Mouse (Mus musculus): ENCODE results near the gene Lrch1.

Gene Lrch1

DNA sequence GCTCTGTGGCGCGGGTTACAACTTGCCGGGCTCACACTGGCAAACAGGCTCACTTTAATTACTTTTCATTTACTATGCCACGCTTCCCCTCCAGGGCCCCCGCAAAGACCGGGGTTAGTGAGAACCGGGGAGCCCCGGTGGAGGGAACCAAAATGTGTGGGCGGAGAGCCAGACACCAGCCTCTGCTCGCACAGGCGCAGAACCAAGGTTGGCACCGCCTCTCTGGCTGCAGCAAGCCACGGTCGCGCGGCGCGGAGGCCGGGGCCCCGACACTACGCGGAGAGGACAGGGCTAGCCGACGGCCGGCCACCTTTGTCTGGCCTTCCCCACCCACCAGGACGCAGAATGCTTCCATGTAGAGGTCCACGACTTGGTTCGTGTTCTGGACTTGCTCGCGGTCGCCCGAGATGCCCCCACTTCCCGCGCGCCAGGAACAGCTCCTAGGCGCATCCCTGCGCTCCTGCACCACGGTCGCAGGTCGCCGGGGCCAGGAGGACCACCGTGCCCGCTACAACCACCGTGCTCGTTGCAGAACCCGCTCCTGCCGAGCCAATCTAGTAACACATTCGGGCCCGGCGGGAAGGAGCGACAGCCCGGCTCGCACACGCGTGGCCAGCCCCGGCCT lies 813 bp downstream of the Lrch1 start:
- in situ Hi-C loops (cut with MboI, MseI), result loop anchor here (5.0 to 10.0 kb wide), 2 partner anchors 35 to 102 kb away; no protein-coding TSS in a partner anchor

GRCm38 (mm10) chr14:74946321-74946750 lies 1.3 kb downstream of the Lrch1 start:
- in situ Hi-C loops (cut with MboI, MseI), result loop anchor here (5.0 to 10.0 kb wide), 2 partner anchors 36 to 102 kb away; no protein-coding TSS in a partner anchor

GRCm38 (mm10) chr14:74945266-74946215 lies 2.1 kb downstream of the Lrch1 start:
- in situ Hi-C loops (cut with MboI, MseI), result loop anchor here (5.0 to 10.0 kb wide), 2 partner anchors 37 to 101 kb away; no protein-coding TSS in a partner anchor

- in situ Hi-C loops (cut with MboI, MseI), result loop anchor here (10.0 kb wide), 1 partner anchor 99 kb away; no protein-coding TSS in a partner anchor
Measured at GRCm38 (mm10) chr14:74944128-74944755, 3.4 kb downstream of the Lrch1 start.

GRCm38 (mm10) chr14:74943581-74944117 lies 4.0 kb downstream of the Lrch1 start:
- in situ Hi-C loops (cut with MboI, MseI), result loop anchor here (10.0 kb wide), 1 partner anchor 99 kb away; no protein-coding TSS in a partner anchor

DNA sequence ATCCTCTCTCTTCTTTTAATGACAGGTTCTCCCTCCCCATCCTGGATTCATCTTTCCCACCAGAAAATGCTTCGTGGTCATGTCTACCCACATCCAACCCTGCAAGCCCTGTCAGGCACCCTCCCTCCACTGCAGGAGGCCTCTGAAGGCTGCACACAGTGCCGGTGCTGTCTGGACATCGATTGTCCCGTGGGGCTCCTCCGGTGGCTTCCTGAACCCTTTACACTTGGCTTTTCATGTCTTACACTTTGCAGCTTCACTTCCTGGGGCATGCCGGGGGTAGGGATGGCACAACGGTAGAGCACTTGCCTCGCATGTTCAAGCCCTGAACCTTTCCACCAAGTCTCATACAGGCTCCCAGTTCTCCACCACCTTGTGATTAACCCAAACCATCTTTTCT lies 4.7 kb downstream of the Lrch1 start:
- in situ Hi-C loops (cut with MboI, MseI), result loop anchor here (10.0 kb wide), 1 partner anchor 98 kb away; no protein-coding TSS in a partner anchor

DNA sequence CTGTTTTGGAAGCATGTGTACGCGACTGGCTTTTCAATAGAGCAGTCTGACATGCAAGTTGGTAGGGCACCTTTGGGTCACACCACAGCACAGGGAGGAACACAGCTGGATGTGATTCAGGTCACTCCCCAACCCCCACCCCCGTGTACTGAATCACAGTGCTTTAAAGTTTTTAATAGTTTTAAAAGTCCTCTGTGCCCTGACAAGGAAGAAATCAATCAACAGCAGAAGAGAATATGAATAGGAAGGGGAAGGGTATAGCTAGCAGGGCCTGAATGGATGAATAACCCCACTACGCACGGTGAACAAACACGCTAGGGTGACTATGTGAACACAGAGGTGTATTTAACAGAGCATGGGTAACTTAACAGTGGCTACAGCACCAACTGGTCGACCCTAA lies 6.1 kb downstream of the Lrch1 start:
- in situ Hi-C loops (cut with MboI, MseI), result loop anchor here (10.0 kb wide), 1 partner anchor 97 kb away; no protein-coding TSS in a partner anchor

DNA sequence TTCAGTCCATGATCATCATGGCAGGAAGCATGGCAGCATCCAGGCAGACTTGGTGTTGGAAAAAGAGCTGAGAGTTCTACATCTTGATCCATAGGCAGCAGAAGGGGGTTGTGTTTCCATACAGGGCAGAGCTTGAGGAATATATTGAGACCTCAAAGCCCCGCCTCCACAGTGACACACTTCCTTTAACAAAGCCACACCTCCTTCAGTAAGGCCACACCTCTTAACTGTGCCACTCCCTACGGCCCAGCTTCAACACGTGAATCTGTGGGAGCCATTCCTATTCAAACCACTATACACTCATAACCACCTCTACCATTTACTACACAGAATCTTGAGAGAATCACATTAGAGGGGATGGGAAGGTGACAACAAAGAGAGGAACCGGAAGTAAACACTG lies 6.9 kb downstream of the Lrch1 start:
- in situ Hi-C loops (cut with MboI, MseI), result loop anchor here (10.0 kb wide), 1 partner anchor 96 kb away; no protein-coding TSS in a partner anchor

DNA sequence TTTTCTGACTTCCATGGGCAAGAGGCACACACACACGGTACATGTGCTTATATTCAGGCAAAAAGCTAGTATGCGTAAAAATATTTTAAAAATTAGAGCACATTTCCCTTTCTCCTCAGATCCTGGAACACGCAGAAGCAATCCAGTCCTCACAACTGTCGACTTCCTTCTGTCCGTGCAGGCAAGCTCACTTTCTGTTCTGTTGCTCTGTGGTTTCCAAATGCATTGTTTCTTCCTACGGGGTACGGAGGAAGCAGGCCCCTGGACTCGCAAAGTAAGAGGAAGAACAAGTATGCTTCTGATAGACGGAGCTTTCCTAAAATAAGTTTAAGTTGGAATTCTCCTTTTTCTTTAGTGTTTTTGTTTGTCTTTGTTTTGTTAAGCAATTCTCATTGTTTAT lies 8.3 kb downstream of the Lrch1 start:
- in situ Hi-C loops (cut with MboI, MseI), result no loop called here

DNA sequence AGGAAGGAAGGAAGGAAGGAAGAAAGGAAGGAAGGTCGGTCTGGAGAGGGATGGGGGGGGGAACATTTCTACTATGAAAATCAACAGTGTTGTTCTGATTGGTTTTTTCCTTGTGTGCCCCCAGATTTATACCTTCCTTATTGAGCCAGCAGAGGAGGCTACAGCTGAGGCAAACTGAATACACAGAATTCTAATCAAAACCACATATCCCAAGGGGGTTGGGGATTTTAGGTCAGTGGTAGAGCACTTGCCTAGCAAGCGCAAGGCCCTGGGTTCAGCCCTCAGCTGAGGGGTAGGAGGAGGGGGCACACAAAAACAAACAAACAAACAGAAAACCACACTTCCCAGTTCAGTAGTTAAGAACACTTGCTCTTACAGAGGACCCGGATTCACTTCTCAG lies 8.8 kb downstream of the Lrch1 start:
- in situ Hi-C loops (cut with MboI, MseI), result no loop called here

DNA sequence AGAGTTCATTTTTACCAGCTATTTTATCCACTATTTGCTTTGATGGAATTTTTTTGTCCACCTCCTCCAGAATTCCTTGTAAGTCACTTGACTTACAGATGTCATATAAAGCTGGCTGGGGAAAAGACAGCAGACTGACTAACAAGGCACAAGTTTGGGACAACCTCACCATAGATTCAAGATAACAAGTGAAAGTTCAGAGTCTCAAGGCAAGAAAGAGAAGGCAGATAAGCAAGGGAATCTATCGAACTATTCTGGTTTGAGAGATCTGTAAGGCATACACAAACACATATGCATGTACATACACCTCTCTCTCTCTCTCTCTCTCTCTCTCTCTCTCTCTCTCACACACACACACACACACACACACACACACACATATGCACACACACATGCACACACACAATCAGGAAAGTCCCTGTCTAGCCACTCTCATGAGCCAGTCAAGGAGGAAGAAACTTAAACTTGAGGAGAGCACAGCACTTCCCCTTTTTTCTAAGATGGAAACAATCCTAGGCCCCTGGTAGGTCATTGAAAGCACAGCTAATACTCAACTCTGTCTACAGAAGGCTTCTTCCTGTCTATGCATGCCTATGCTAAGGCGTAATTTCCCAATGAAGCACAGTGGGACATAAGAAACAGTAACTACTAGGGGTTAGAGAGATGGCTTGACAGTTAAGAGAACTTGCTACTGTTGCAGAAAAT lies 11.0 kb downstream of the Lrch1 start:
- in situ Hi-C loops (cut with MboI, MseI), result no loop called here

DNA sequence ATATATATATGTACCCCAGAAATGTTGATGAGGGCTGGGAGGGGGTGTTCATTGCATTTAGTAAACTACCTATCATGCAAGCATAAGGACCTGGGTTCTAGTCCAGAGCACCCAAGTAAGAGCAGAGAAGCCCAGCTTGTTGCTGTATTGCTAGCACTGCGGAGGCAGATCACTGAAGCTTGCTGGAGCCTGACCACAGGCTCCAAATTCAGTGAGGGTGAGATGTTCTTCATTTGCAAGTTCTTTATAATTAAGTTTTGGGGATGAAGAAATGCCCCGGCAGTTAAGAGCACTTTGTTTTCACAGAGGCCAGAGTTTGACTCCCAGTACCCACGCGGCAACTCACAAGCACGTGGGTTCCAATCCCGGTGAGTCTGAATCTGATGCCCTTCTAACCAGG lies 12.6 kb downstream of the Lrch1 start:
- in situ Hi-C loops (cut with MboI, MseI), result no loop called here

DNA sequence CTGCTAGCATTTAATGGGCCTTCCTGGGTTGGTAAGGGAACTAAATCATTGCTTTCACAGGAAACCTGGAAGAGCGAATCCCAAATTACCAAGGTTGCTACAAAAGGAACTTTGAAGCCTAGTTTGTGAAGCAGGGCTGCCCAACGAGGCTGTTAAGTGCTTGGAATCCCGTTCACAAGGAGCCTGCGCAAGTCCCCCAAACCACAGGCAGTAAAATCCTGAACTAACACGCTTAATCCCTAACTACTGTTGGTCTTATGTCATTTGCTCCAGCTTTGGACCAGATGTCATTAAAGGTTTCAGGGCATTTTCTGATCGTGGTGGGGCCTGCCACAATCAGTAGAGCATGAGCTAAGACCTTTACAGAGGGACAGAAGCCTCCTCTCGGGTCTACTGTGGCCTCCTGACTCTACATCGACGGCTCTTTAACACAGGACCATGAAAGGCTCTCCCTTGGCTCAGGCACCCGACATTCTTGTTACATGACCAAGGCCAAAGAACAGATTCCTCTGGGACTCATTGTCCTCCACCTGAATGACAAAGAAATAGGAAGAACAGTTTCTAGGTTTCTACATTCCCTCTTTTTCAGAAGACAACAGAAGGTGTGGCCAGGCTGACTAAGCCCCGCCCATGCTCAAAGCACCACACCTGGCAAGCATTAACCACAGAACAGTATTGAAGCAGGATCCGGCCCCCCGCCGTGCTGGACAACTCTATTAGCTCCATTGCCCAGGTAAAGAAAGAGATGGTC lies 13.5 kb downstream of the Lrch1 start:
- in situ Hi-C loops (cut with MboI, MseI), result no loop called here

DNA sequence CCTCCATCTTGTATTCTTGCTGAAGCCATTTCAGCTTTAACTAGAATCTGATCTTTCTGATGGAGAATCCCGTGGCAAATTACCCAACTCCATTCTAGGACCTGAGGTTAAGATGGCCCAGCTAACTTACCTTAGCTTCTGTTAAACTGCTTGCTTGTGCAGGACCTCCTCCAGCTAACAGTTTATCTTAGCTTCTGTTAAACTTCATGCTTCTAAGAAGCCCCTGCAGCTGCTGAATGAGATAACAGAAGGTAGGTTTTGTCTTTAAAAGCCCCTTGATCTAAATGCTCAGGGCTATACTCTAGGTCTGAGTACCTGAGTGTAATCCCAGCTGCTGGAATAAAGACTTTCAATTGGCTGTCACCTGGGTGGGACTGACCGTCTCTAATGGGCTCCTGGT lies 17.9 kb downstream of the Lrch1 start:
- in situ Hi-C loops (cut with MboI, MseI), result no loop called here

DNA sequence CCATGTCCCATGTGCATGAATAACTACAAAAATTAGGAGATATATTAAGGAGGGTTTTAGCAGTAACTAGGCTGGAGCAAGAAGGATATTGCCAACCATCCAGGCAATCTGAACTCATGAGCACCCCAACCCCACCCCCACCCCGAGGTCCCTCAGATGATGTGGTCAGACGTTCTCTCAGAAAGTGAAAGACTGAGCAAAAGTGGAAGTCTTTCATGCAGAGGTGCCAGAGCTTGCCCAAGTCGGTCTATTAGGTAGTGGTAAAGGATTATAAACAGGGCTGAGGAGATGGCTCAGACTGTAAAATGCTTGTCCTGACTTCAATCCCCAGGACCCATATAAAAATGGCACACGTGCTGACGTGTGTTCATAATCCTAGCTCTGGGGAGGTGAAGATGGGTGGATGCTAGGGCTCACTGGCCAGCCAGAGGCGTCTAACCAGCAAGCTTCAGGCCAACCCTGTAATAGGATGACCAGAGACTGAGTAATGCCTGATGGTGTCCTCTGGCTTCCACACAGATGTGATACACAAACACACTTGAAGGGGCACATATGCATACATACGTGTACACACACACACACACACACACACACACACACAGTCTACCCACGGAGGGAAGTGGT lies 18.8 kb downstream of the Lrch1 start:
- in situ Hi-C loops (cut with MboI, MseI), result no loop called here

DNA sequence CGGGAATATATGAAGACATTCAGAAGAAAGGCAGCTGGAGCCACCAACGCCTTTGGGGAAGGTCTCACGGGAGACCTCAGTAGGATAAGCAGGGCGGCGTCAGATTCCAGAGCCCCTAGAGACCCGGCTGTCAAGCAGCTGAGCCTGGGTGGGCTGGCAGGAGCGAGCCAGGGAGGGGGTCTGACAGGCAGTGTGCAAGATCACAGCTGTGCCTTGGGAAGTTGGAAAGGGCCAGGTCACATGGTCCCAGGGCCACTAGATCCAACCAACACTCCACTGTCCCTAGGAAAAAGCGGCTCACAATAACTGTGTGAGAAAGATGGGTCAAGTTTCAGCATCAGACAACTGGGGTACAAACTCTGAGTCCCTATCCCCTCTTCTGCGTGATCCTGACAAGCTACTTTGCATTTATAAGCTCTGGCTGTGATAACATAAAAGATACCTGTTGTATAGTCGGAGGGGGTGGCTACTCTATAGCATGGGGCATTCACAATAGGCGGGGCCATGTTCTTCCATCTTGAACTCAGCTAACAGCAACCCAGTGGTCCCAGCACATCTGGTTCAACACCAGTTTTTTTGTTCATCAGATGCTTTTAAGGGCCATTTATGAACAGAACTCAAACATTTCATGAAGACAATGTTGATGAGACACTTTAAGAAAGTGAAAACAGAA lies 20.6 kb downstream of the Lrch1 start:
- in situ Hi-C loops (cut with MboI, MseI), result no loop called here

DNA sequence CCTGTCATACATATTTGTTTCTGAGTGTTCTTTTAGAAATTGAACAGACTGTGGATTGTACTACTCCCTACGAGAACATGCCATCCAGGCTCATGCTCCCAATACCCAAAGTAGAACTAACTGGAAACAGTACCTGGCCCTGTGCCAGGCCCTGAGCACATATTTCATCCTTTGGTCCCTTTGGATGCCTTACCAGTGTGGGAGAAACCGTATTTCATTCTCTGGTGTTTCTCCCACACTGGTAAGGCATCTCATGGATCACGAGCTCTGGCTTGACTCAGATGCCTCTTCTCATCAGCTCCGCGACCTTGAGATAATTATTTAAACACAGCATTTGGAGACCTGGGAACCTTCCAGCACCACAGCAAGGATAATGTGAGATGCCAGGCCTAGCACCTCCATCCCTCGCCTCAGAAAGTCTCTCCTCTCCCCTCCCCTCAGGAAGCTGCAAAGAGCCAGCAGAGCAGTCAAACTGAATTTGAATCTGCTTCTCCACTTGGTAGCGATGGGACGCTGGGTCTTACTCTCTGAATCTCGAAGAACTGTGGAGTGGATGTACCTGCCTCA lies 21.6 kb downstream of the Lrch1 start:
- in situ Hi-C loops (cut with MboI, MseI), result no loop called here

- in situ Hi-C loops (cut with MboI, MseI), result no loop called here
Measured at GRCm38 (mm10) chr14:74924521-74924920, 23.2 kb downstream of the Lrch1 start.

DNA sequence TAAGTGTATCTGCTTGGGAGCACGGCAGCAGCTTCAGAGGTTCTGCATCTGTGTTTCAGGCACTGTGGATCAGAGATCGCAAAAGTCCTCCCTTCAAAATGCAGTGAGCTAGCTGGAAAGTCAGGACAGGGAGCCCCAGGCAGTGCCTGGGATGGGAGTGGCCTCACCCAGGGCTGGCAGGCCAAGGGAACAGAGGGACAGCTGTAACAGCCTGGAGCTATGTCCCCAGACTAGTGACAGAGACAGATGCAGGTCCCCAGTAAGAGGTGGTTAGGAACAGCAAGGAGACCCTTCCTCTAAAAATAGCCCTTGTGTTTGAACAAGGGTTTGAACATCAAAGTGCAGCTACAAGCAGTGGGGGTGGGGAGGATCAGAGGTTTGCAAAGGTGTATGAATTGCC lies 23.6 kb downstream of the Lrch1 start:
- in situ Hi-C loops (cut with MboI, MseI), result no loop called here
